Comparison of ENCODE assay signal across 9 mouse cellular contexts in genomic region chr2:164441731-164442130, GRCm38 (mm10). TPM values are rescaled to one million over a fixed set of nuclear protein-coding genes. Genes with fewer than 3 reads are reported as not detected.
DNase-seq lines count a peak whose midpoint lies in the region; ATAC-seq and TF ChIP-seq lines count a peak whose summit lies in the region.
"Had no signal": no experiment of that assay in that cellular context is flagged by ENCODE, and none has a peak within 500 bp of the region (broad histone marks: within the 10 kb centered on the region; RNA-seq: fewer than 3 reads in every experiment).

No protein-coding gene starts in this region.

- ATAC-seq in erythroblast, adult 5-6 weeks (replicated peaks; ENCODE audit: low FRiP score, poor library complexity, severe bottlenecking): no peak
- no peak for ATAC-seq in lung, postnatal 0 days
- ATAC-seq in limb, embryonic 15.5 days (ENCODE audit: insufficient number of reproducible peaks, low FRiP score, low TSS enrichment, low read depth): no peak
- no peak for ATAC-seq in stomach, postnatal 0 days (ENCODE audit: low FRiP score, low TSS enrichment)

- peak overlapping the region; percentile 59 for H3K4me3 ChIP-seq in erythroblast, embryonic 14.5 days (replicated peaks)
- peak overlapping the region; percentile 77 for H3K4me3 ChIP-seq in lung, postnatal 0 days (ENCODE audit: low read depth, low read length)
- peak overlapping the region; percentile 69 for H3K4me3 ChIP-seq in limb, embryonic 15.5 days
- H3K4me3 ChIP-seq in stomach, postnatal 0 days (ENCODE audit: low read depth, low read length): peak overlapping the region; percentile 69

- intact Hi-C loops in gastrocnemius, postnatal 36 days (cut with DNase I): no loop called here

- WGBS in lung, postnatal 0 days: 29% methylated on average over 7 of the region's 7 CpGs
- WGBS in limb, embryonic 15.5 days: 28% methylated on average over 7 of the region's 7 CpGs
- 25% methylated on average over 7 of the region's 7 CpGs for WGBS in stomach, postnatal 0 days

- peak overlapping the region; percentile 94 for H3K9ac ChIP-seq in lung, postnatal 0 days (replicated peaks; ENCODE audit: low read depth)
- 0 out of 2 replicates have a peak overlapping the region, but pooled peaks have one; percentile 76 for H3K9ac ChIP-seq in limb, embryonic 15.5 days
- peak overlapping the region; percentile 93 for H3K9ac ChIP-seq in stomach, postnatal 0 days (ENCODE audit: low read length)

- TF ChIP-seq EP300 in lung, postnatal 0 days (IDR thresholded peaks at IDR 0.05): no peak
- no peak for TF ChIP-seq EP300 in stomach, postnatal 0 days (optimal IDR thresholded peaks at IDR 0.05)

- H3K4me2 ChIP-seq in lung, postnatal 0 days (replicated peaks; ENCODE audit: low read depth, low read length): peak overlapping the region; percentile 72
- peak overlapping the region; percentile 88 for H3K4me2 ChIP-seq in limb, embryonic 15.5 days
- H3K4me2 ChIP-seq in stomach, postnatal 0 days (replicated peaks; ENCODE audit: low read depth): peak overlapping the region; percentile 50

- no peaks in the 10 kb centered on the region for H3K9me3 ChIP-seq in erythroblast, embryonic 14.5 days (ENCODE audit: control insufficient read depth, low read length)
- H3K9me3 ChIP-seq in lung, postnatal 0 days (ENCODE audit: low read length): no peaks in the 10 kb centered on the region
- H3K9me3 ChIP-seq in limb, embryonic 15.5 days: no peaks in the 10 kb centered on the region
- H3K9me3 ChIP-seq in stomach, postnatal 0 days (ENCODE audit: control insufficient read depth, low read length): no peaks in the 10 kb centered on the region

- no peaks in the 10 kb centered on the region; the same call in 1 of the 2 replicates for H3K36me3 ChIP-seq in erythroblast, embryonic 14.5 days (ENCODE audit: control insufficient read depth)
- H3K36me3 ChIP-seq in lung, postnatal 0 days (ENCODE audit: insufficient read depth, low read length): no peaks in the 10 kb centered on the region
- H3K36me3 ChIP-seq in limb, embryonic 15.5 days: no peaks in the 10 kb centered on the region
- no peaks in the 10 kb centered on the region for H3K36me3 ChIP-seq in stomach, postnatal 0 days (ENCODE audit: control insufficient read depth, insufficient read depth, low read length)

- peak overlapping the region; percentile 95 for H3K27ac ChIP-seq in lung, postnatal 0 days (ENCODE audit: low read length)
- H3K27ac ChIP-seq in limb, embryonic 15.5 days: no peak overlapping the region; the same call in 1 of the 2 replicates
- H3K27ac ChIP-seq in stomach, postnatal 0 days (replicated peaks): peak overlapping the region; percentile 95

- DNase-seq in lung, postnatal 0 days (ENCODE audit: low spot score): no peak
- no peak for DNase-seq in lung, postnatal 25 days (ENCODE audit: low spot score)
- DNase-seq in stomach, postnatal 0 days (ENCODE audit: low spot score): no peak
- no peak for DNase-seq in embryo, embryonic 9.5 days (ENCODE audit: extremely low spot score)
- DNase-seq in gastrocnemius, postnatal 36 days: no peak
- DNase-seq: left cerebral cortex, postnatal 4 days had no signal

- TF ChIP-seq CTCF in lung, postnatal 0 days (IDR thresholded peaks at IDR 0.05): no peak
- no peak for TF ChIP-seq CTCF in stomach, postnatal 0 days (IDR thresholded peaks at IDR 0.05; ENCODE audit: low read depth)

- no peaks in the 10 kb centered on the region for H3K4me1 ChIP-seq in erythroblast, embryonic 14.5 days (ENCODE audit: control insufficient read depth)
- peaks cover 23% of the 10 kb centered on the region; the same call in 1 of the 2 replicates for H3K4me1 ChIP-seq in lung, postnatal 0 days (ENCODE audit: insufficient read depth, low read depth, low read length)
- H3K4me1 ChIP-seq in limb, embryonic 15.5 days: peaks cover 61% of the 10 kb centered on the region
- no peaks in the 10 kb centered on the region; the same call in 1 of the 2 replicates for H3K4me1 ChIP-seq in stomach, postnatal 0 days (replicated peaks; ENCODE audit: control insufficient read depth, insufficient read depth)

- peaks cover 43% of the 10 kb centered on the region for H3K27me3 ChIP-seq in erythroblast, embryonic 14.5 days (ENCODE audit: control insufficient read depth)
- H3K27me3 ChIP-seq in lung, postnatal 0 days (replicated peaks; ENCODE audit: insufficient read depth, low read length): no peaks in the 10 kb centered on the region
- no peaks in the 10 kb centered on the region for H3K27me3 ChIP-seq in limb, embryonic 15.5 days
- no peaks in the 10 kb centered on the region for H3K27me3 ChIP-seq in stomach, postnatal 0 days (ENCODE audit: control insufficient read depth, insufficient read depth, low read length)

RNA-seq across cellular contexts. Expression of gene Sdc4, which starts 2.0 kb away (rescaled TPM):
- 0.03 TPM in 1 of 2 replicates, not detected in the other for polyA plus RNA-seq in erythroblast, embryonic 14.5 days (2012)
- total RNA-seq in erythroblast, adult 5-6 weeks (2015; ENCODE audit: low replicate concordance): 0.38 and 0.42 TPM in 2 replicates
- 0.09 and 0.98 TPM in 2 replicates for total RNA-seq in erythroblast, adult 5-6 weeks (2017; ENCODE audit: low replicate concordance)
- polyA plus RNA-seq in lung, postnatal 0 days (2015; fragmentation: Nextera tagmentation; extraction: Ambion mirVana): 217 and 289 TPM in 2 replicates
- 107 and 110 TPM in 2 replicates for polyA plus RNA-seq in limb, embryonic 15.5 days (2015; fragmentation: Nextera tagmentation; extraction: Ambion mirVana)
- 133 and 143 TPM in 2 replicates for polyA plus RNA-seq in stomach, postnatal 0 days (2015; fragmentation: Nextera tagmentation; extraction: Ambion mirVana)
- 10 to 100 TPM; 36.5 to 50.3 TPM for total RNA-seq in gastrocnemius, postnatal 36 days (2021)

RNA-seq across cellular contexts. Expression of gene Sys1, which starts 15.0 kb away (rescaled TPM):
- 7.9 and 10.3 TPM in 2 replicates for polyA plus RNA-seq in erythroblast, embryonic 14.5 days (2012)
- 7.1 and 9.8 TPM in 2 replicates for total RNA-seq in erythroblast, adult 5-6 weeks (2015; ENCODE audit: low replicate concordance)
- total RNA-seq in erythroblast, adult 5-6 weeks (2017; ENCODE audit: low replicate concordance): 3.7 and 17.0 TPM in 2 replicates
- 63.5 and 66.2 TPM in 2 replicates for polyA plus RNA-seq in lung, postnatal 0 days (2015; fragmentation: Nextera tagmentation; extraction: Ambion mirVana)
- polyA plus RNA-seq in limb, embryonic 15.5 days (2015; fragmentation: Nextera tagmentation; extraction: Ambion mirVana): 54.5 and 61.2 TPM in 2 replicates
- 46.9 and 48.6 TPM in 2 replicates for polyA plus RNA-seq in stomach, postnatal 0 days (2015; fragmentation: Nextera tagmentation; extraction: Ambion mirVana)
- 10 to 100 TPM; 17.2 to 20.3 TPM for total RNA-seq in gastrocnemius, postnatal 36 days (2021)

RNA-seq across cellular contexts. Expression of gene Gm20458, which starts 19.0 kb away (rescaled TPM):
- polyA plus RNA-seq in erythroblast, embryonic 14.5 days (2012): not detected in 2 replicates
- total RNA-seq in erythroblast, adult 5-6 weeks (2015; ENCODE audit: low replicate concordance): not detected in 2 replicates
- total RNA-seq in erythroblast, adult 5-6 weeks (2017; ENCODE audit: low replicate concordance): not detected in 2 replicates
- 23.5 and 32.9 TPM in 2 replicates for polyA plus RNA-seq in lung, postnatal 0 days (2015; fragmentation: Nextera tagmentation; extraction: Ambion mirVana)
- 11.0 and 12.2 TPM in 2 replicates for polyA plus RNA-seq in limb, embryonic 15.5 days (2015; fragmentation: Nextera tagmentation; extraction: Ambion mirVana)
- 26.9 and 28.1 TPM in 2 replicates for polyA plus RNA-seq in stomach, postnatal 0 days (2015; fragmentation: Nextera tagmentation; extraction: Ambion mirVana)
- 1 to 10 TPM; 2.5 to 5.3 TPM for total RNA-seq in gastrocnemius, postnatal 36 days (2021)

RNA-seq across cellular contexts. Expression of gene Trp53tg5, which starts 31.8 kb away (rescaled TPM):
- polyA plus RNA-seq in erythroblast, embryonic 14.5 days (2012): not detected in 2 replicates
- total RNA-seq in erythroblast, adult 5-6 weeks (2015; ENCODE audit: low replicate concordance): not detected in 2 replicates
- not detected in 2 replicates for total RNA-seq in erythroblast, adult 5-6 weeks (2017; ENCODE audit: low replicate concordance)
- not detected in 2 replicates for polyA plus RNA-seq in lung, postnatal 0 days (2015; fragmentation: Nextera tagmentation; extraction: Ambion mirVana)
- polyA plus RNA-seq in limb, embryonic 15.5 days (2015; fragmentation: Nextera tagmentation; extraction: Ambion mirVana): not detected in 2 replicates
- polyA plus RNA-seq in stomach, postnatal 0 days (2015; fragmentation: Nextera tagmentation; extraction: Ambion mirVana): not detected in 2 replicates
- total RNA-seq in gastrocnemius, postnatal 36 days (2021): not detected
- total RNA-seq: left cerebral cortex, postnatal 4 days had no signal

RNA-seq across cellular contexts. Expression of gene Matn4, which starts 36.8 kb away (rescaled TPM):
- polyA plus RNA-seq in erythroblast, embryonic 14.5 days (2012): not detected in 2 replicates
- not detected in 2 replicates for total RNA-seq in erythroblast, adult 5-6 weeks (2015; ENCODE audit: low replicate concordance)
- total RNA-seq in erythroblast, adult 5-6 weeks (2017; ENCODE audit: low replicate concordance): not detected in 2 replicates
- polyA plus RNA-seq in lung, postnatal 0 days (2015; fragmentation: Nextera tagmentation; extraction: Ambion mirVana): 71.4 and 81.2 TPM in 2 replicates
- polyA plus RNA-seq in limb, embryonic 15.5 days (2015; fragmentation: Nextera tagmentation; extraction: Ambion mirVana): 108 and 113 TPM in 2 replicates
- polyA plus RNA-seq in stomach, postnatal 0 days (2015; fragmentation: Nextera tagmentation; extraction: Ambion mirVana): 2.0 and 3.1 TPM in 2 replicates
- 1 to 10 TPM; 1.5 to 1.7 TPM for total RNA-seq in gastrocnemius, postnatal 36 days (2021)

Comparison
In these comparisons a context has a peak if more than half of its experiments do, and no peak if none do; other contexts are left out.
1. RNA of gene Sdc4, which starts 2.0 kb away (polyA plus RNA-seq): 217 to 289 TPM in lung, postnatal 0 days, 133 to 143 TPM in stomach, postnatal 0 days and 107 to 110 TPM in limb, embryonic 15.5 days; 0.03 TPM in erythroblast, embryonic 14.5 days; every median in the first group is over 100 times any median in the second.
2. RNA of gene Gm20458, which starts 19.0 kb away (polyA plus RNA-seq): 26.9 to 28.1 TPM in stomach, postnatal 0 days, 23.5 to 32.9 TPM in lung, postnatal 0 days and 11.0 to 12.2 TPM in limb, embryonic 15.5 days; not detected in erythroblast, embryonic 14.5 days; every median in the first group is over 10 times any median in the second.
3. Peak in every context shown above with its lines, with median percentiles within 50 percentile points of each other: H3K4me3 ChIP-seq, H3K4me2 ChIP-seq and H3K9ac ChIP-seq.